Mouse (Mus musculus): ENCODE results near the gene Thsd4.
"Not testable (repeated sequence)": the region's sequence is repeated elsewhere in the genome, so short reads cannot be mapped to it uniquely, and the experiment has no call there.

The Thsd4 gene

DNA sequence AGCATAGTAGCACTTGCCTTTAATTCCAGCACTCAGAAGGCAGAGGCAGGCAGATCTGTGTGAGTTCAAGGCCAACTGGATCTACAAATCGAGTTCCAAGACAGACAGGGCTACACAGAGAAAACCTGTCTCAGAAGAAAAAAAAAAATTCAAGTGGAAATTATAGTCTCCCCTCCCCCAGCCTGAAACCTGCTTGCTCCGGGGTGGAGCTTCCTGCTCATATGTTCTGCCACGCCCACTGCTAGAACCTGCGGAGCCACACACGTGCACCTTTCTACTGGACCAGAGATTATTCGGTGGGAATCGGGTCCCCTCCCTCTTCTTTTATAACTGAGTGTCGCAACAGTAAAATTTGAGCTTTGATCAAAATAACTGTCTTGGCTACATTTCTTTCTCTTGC is 586.0 kb downstream of the Thsd4 start:
- DNase-seq = not testable (repeated sequence)

DNA sequence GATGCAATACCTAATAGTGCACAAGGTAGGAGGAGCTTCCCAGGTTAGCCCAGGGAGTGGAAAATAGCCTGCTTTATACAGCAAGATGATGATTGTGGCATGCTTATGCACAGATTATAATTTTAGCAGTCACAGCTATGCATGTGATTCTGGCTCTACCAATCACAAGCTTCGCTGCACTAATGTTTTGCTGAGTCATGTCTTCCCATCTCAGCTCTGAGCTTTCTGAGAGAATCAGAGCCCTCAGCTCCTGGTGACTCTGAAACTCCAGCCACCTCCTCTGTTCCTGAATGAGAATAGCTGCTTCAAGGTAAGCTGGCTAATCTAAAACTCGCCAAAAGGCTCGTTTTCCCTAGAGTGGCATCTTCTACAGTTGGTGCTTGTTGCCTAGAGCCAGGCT is 591.6 kb downstream of the Thsd4 start:
- DNase-seq = no peak

Measured in heart, adult 11 months (tissue).